Mouse (Mus musculus) C2C12 (cell line): ENCODE measurements at regions not wholly inside any gene's neighbourhood (a gene's known extent, or its start where the extent isn't known, plus 50 kb on each side); places are given as distances from the start of the nearest gene placed in this dataset.

Experiments
- H3K27me3 ChIP-seq: one replicate; pipeline ENCODE4 v1.6.1; 2011; ENCODE audit not compliant: control insufficient read depth, insufficient read depth, insufficient read length
- H3K36me3 ChIP-seq: one replicate; pipeline ENCODE4 v1.6.1; 2011; ENCODE audit not compliant: control insufficient read depth, insufficient read depth
- H3K4me3 ChIP-seq: one replicate; pipeline ENCODE4 v1.5.1; 2011; ENCODE audit warnings: mild to moderate bottlenecking, control low read depth; ENCODE audit not compliant: poor library complexity, insufficient read depth, severe bottlenecking
- H3K79me2 ChIP-seq: one replicate; pipeline ENCODE4 v1.6.1; 2011; ENCODE audit not compliant: control insufficient read depth, insufficient read depth
- H3K79me3 ChIP-seq: one replicate; pipeline ENCODE4 v1.6.1; 2011; ENCODE audit warnings: low read depth, control low read depth
- H3ac ChIP-seq: one replicate; pipeline ENCODE3; 2011; ENCODE audit warnings: low read depth; ENCODE audit not compliant: control insufficient read depth, insufficient read length
- CEBPB ChIP-seq: IDR thresholded peaks from one replicate; pipeline ENCODE4 v1.6.1; 2011; ENCODE audit warnings: low read depth, mild to moderate bottlenecking, control low read depth, moderate library complexity
- CTCF ChIP-seq: IDR thresholded peaks from one replicate; pipeline ENCODE4 v1.5.1; 2011; ENCODE audit not compliant: control insufficient read depth, insufficient read depth, insufficient read length
- FOSL1 ChIP-seq: IDR thresholded peaks from one replicate; pipeline ENCODE4 v1.8.0; 2011; ENCODE audit warnings: mild to moderate bottlenecking, low read length; ENCODE audit not compliant: poor library complexity, insufficient read depth, severe bottlenecking
- MAX ChIP-seq: IDR thresholded peaks from one replicate; pipeline ENCODE4 v1.6.1; 2011; ENCODE audit warnings: mild to moderate bottlenecking, control low read depth
- MYOD1 ChIP-seq: IDR thresholded peaks from one replicate; pipeline ENCODE4 v1.6.1; 2011; ENCODE audit warnings: low read depth; ENCODE audit not compliant: control insufficient read depth, insufficient read length
- MYOG ChIP-seq: IDR thresholded peaks from one replicate; pipeline ENCODE4 v1.6.1; 2011; ENCODE audit not compliant: control insufficient read depth, insufficient read length; ENCODE audit errors: extremely low read depth
- USF1 ChIP-seq: IDR thresholded peaks from one replicate; pipeline ENCODE4 v1.6.1; 2011; ENCODE audit warnings: low read depth, mild to moderate bottlenecking, control low read depth, moderate library complexity

GRCm38 (mm10) chr1:80131354-80131753 is 86.9 kb downstream of the Fam124b start:
- no peak for TF ChIP-seq MYOD1
- no peak for TF ChIP-seq MYOG
- TF ChIP-seq MAX = no peak
- TF ChIP-seq CEBPB = no peak
- TF ChIP-seq USF1 = no peak
- TF ChIP-seq FOSL1 = no peak
- TF ChIP-seq CTCF = no peak
- no peak overlapping the region for H3K4me3 ChIP-seq
- H3K79me3 ChIP-seq = no peaks in the 10 kb centered on the region
- H3K79me2 ChIP-seq = no peaks in the 10 kb centered on the region
- no peaks in the 10 kb centered on the region for H3K36me3 ChIP-seq
- no peak overlapping the region for H3ac ChIP-seq
- H3K27me3 ChIP-seq = no peaks in the 10 kb centered on the region

GRCm38 (mm10) chr1:80123966-80124365 is 94.3 kb downstream of the Fam124b start:
- Histone ChIP-seq H3ac (no peak overlapping the region), H3K79me3 (no peaks in the 10 kb centered on the region), H3K79me2 (no peaks in the 10 kb centered on the region), H3K36me3 (no peaks in the 10 kb centered on the region), H3K27me3 (no peaks in the 10 kb centered on the region), H3K4me3 (no peak overlapping the region)
- TF ChIP-seq CTCF = no peak
- TF ChIP-seq MYOG = no peak
- no peak for TF ChIP-seq MYOD1
- no peak for TF ChIP-seq CEBPB
- no peak for TF ChIP-seq FOSL1
- no peak for TF ChIP-seq MAX
- TF ChIP-seq USF1 = no peak

GRCm38 (mm10) chr1:80115913-80116312 is 102.4 kb downstream of the Fam124b start:
- Histone ChIP-seq H3K79me2 (no peaks in the 10 kb centered on the region), H3ac (no peak overlapping the region), H3K27me3 (no peaks in the 10 kb centered on the region), H3K79me3 (no peaks in the 10 kb centered on the region), H3K4me3 (no peak overlapping the region), H3K36me3 (no peaks in the 10 kb centered on the region)
- TF ChIP-seq CEBPB = no peak
- TF ChIP-seq USF1 = no peak
- TF ChIP-seq FOSL1 = no peak
- TF ChIP-seq MAX = no peak
- TF ChIP-seq MYOG = no peak
- TF ChIP-seq MYOD1 = no peak
- TF ChIP-seq CTCF = no peak

- Histone ChIP-seq H3K27me3 (no peaks in the 10 kb centered on the region), H3K4me3 (no peak overlapping the region), H3ac (no peak overlapping the region), H3K79me2 (no peaks in the 10 kb centered on the region), H3K36me3 (no peaks in the 10 kb centered on the region), H3K79me3 (no peaks in the 10 kb centered on the region)
- TF ChIP-seq CTCF (no peak), MAX (no peak), MYOD1 (no peak), FOSL1 (no peak), USF1 (no peak), CEBPB (no peak), MYOG (no peak)
Observed at GRCm38 (mm10) chr1:80107747-80108476, 110.4 kb downstream of the Fam124b start.

- H3ac ChIP-seq = no peak overlapping the region
- H3K36me3 ChIP-seq = no peaks in the 10 kb centered on the region
- H3K79me2 ChIP-seq = no peaks in the 10 kb centered on the region
- TF ChIP-seq FOSL1 (no peak), CEBPB (no peak), USF1 (no peak), MYOD1 (no peak), MYOG (no peak)
- no peak overlapping the region for H3K4me3 ChIP-seq
- H3K79me3 ChIP-seq = no peaks in the 10 kb centered on the region
- no peaks in the 10 kb centered on the region for H3K27me3 ChIP-seq
Observed at GRCm38 (mm10) chr1:80106269-80106668, 112.0 kb downstream of the Fam124b start.
